Mouse (Mus musculus) liver, embryonic 14.5 days (tissue): Measurements from ENCODE around the gene Birc7. TPM values are rescaled to one million over a fixed set of nuclear protein-coding genes. Genes with fewer than 3 reads are reported as not detected.

Experiments used
- ATAC-seq: fragments of 200-750 bp; cut with Nextera tagmentation; 2 replicates; pipeline ENCODE4 v1.8.0; 2017; ENCODE audit warnings: moderate number of reproducible peaks, mild to moderate bottlenecking, moderate library complexity; ENCODE audit not compliant: insufficient read depth
- DNase-seq, 3 experiments: peaks; one replicate each; pipeline ENCODE4 v3.0.0-alpha.2; 2012 to 2013; ENCODE audit warnings: low read depth in 3 of 3, low spot score in 3 of 3
- H3K27ac ChIP-seq: fragments of 300-500 bp; sonication (generic); 2 replicates; pipeline ENCODE4 v1.5.1; 2014; ENCODE audit warnings: moderate library complexity, mild to moderate bottlenecking, control low read depth, inconsistent platforms
- H3K27me3 ChIP-seq: fragments of 300-500 bp; sonication (generic); 2 replicates; pipeline ENCODE4 v1.6.1; 2014; ENCODE audit warnings: mild to moderate bottlenecking, low read length, moderate library complexity; ENCODE audit not compliant: control insufficient read depth, insufficient read depth
- H3K36me3 ChIP-seq: fragments of 300-500 bp; sonication (generic); replicated peaks from 2 replicates; pipeline ENCODE4 v1.6.1; 2014; ENCODE audit warnings: low read depth; ENCODE audit not compliant: control insufficient read depth, insufficient read depth
- H3K4me1 ChIP-seq, 2 experiments: fragments of 200-500 bp in 1 of 2; fragments of 300-500 bp in 1 of 2; sonication (generic) in 1 of 2; replicated peaks; 2 replicates each; pipeline ENCODE4 v1.6.1; 2012 to 2014; ENCODE audit warnings: antibody characterized with exemption in 1 of 2, inconsistent platforms in 1 of 2, low read length in 1 of 2; ENCODE audit not compliant: control insufficient read depth in 2 of 2, insufficient read depth in 2 of 2
- H3K4me2 ChIP-seq: fragments of 300-500 bp; sonication (generic); 2 replicates; pipeline ENCODE4 v1.6.1; 2014; ENCODE audit warnings: low read depth, mild to moderate bottlenecking, control low read depth, moderate library complexity
- H3K4me3 ChIP-seq, 2 experiments: fragments of 200-500 bp in 1 of 2; fragments of 300-500 bp in 1 of 2; sonication (generic) in 1 of 2; 2 replicates each; pipeline ENCODE4 v1.5.1; 2012 to 2014; ENCODE audit warnings: low read depth in 2 of 2, low read length in 2 of 2, mild to moderate bottlenecking in 2 of 2, control low read depth in 1 of 2, inconsistent platforms in 1 of 2, moderate library complexity in 1 of 2; ENCODE audit not compliant: insufficient read depth in 1 of 2
- H3K9ac ChIP-seq: fragments of 300-500 bp; sonication (generic); replicated peaks from 2 replicates; pipeline ENCODE4 v1.6.1; 2014; ENCODE audit warnings: mild to moderate bottlenecking, control low read depth, moderate library complexity
- H3K9me3 ChIP-seq: fragments of 300-500 bp; sonication (generic); 2 replicates; pipeline ENCODE4 v1.6.1; 2016; ENCODE audit warnings: low read length, mixed read lengths; ENCODE audit not compliant: control insufficient read depth
- CTCF ChIP-seq: IDR thresholded peaks from 2 replicates; pipeline ENCODE4 v1.5.1; 2016; ENCODE audit warnings: antibody characterized with exemption, low read depth, control low read depth
- EP300 ChIP-seq: IDR thresholded peaks from 2 replicates; pipeline ENCODE4 v1.6.1; 2016; ENCODE audit warnings: antibody characterized with exemption, low read depth
- WGBS: fragments of 180-500 bp; shearing (Covaris S2); extraction: QIAGEN DNeasy Blood & Tissue Kit; methylation state at CpG from one replicate; pipeline ENCODE4 v1.1.7; 2014; ENCODE audit not compliant: insufficient replicate concordance; 5-methylcytosine and 5-hydroxymethylcytosine counted together
- microRNA-seq: library from miRNA; unstranded; fragments of <30 nt; microRNA quantifications from one replicate; pipeline ENCODE4, GENCODE M21; 2016
- polyA plus RNA-seq, 2 experiments: library from polyadenylated mRNA; depleted of rRNA in 1 of 2; stranded (reverse) in 1 of 2; unstranded in 1 of 2; fragments of >200 nt; fragmentation: Nextera tagmentation in 1 of 2; extraction: Ambion mirVana in 1 of 2; gene quantifications; 2 replicates each; pipeline versions ENCODE4 v1.2.1 to v1.2.3; 2012 to 2014

The Birc7 gene
- polyA plus RNA-seq, 2 experiments = not detected

DNA sequence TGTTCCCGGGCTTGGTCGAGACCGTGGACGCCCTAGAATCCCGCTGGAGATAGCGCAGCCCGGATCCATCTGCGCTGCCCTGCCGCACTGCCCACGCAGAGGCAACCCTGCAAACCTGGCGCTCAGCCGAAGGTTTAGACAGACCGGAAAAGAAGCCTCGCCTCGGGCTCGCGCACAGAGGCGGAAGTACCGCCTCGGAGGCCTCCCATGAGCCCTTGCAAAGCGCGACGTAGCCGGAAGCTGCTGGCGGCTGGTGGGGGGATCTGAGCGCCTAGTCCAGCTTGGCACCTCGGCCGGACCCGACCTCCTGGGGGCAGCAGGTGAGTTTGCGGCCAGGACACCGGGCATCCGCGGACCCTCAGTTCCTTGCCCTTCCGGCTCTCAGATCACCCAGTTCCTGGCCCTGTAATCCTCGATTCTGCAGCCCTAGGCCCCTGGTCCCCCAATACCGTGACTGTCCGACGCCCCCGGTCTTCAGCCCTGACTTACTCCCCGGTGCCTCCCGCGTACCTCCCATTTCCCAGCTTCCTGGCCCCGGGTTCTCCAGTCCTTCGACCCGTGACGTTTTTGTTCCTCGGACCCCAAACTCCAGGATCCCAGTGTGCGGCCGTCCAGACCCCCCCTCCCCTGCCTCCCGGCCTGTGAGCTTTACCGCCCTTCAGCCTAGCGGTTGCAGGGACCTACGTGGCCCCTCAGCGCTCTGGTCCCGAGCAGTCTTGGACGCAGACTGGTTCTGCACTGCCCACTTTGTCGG is 38.4 kb downstream of the Birc7 start, which contains the start of gene Arfgap1:
Gene Arfgap1, plus strand, starts transcription at position 216 of the 754 bp plus-strand sequence.
- Histone ChIP-seq H3K4me3 (peak within 1 kb of the TSS; percentile 90 to 92), H3K27me3 (no peaks in the 10 kb centered on the region), H3K27ac (peak within 1 kb of the TSS; percentile 77), H3K36me3 (peaks cover 11% of the 10 kb centered on the region), H3K9ac (peak within 1 kb of the TSS; percentile 93), H3K4me1 (peaks cover 11 to 15% of the 10 kb centered on the region in 2 experiments), H3K4me2 (peak within 1 kb of the TSS; percentile 93), H3K9me3 (no peaks in the 10 kb centered on the region)
- under 1% methylated on average over 56 of the region's 57 CpGs for WGBS
- TF ChIP-seq CTCF (peak; percentile 11; the same call in 1 of the 2 replicates), EP300 (no peak)
- DNase-seq (peak; percentile 75 to 77 (median 76)), ATAC-seq (peak; percentile 90)

DNA sequence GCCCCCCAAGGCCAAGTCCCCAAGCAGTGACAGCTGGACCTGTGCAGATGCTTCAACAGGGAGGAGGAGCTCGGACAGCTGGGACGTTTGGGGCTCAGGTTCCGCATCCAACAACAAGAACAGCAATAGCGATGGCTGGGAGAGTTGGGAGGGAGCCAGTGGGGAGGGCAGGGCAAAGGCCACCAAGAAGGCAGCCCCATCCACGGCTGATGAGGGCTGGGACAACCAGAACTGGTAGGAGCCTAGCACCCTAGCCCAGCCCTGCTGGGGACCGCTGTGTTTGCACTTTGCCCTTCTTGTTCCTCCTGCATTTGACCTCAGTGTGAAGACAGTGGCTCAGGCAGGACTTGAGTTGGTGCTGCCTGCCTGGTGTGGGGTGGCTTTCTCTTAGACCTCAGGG is 52.3 kb downstream of the Birc7 start:
- H3K27me3 ChIP-seq = no peaks in the 10 kb centered on the region
- no peak overlapping the region for H3K4me2 ChIP-seq
- H3K4me3 ChIP-seq = no peak overlapping the region

More for the DNA sequence above, 52.3 kb downstream of the Birc7 start:
- H3K9ac ChIP-seq = no peak overlapping the region
- WGBS = 77% methylated on average over 6 of the region's 6 CpGs
- H3K27ac ChIP-seq = no peak overlapping the region
- peaks cover 34% of the 10 kb centered on the region for H3K36me3 ChIP-seq
- no peak for DNase-seq
- no peaks in the 10 kb centered on the region for H3K9me3 ChIP-seq
- ATAC-seq = no peak
- no peaks in the 10 kb centered on the region for H3K4me1 ChIP-seq
- TF ChIP-seq EP300 = no peak
- TF ChIP-seq CTCF = no peak

Small RNAs within 50 kb of the gene (microRNA-seq; reads per million reads assigned to microRNA genes)
- not detected for gene Mir124a-3

Other genes starting within 250 kb of the Birc7 start
- gene Dido1, start 219.0 kb upstream of the Birc7 start, polyA plus RNA-seq (2012; rRNA removed) = 9.1 and 12.2 TPM in 2 replicates
- gene Dido1, start 219.0 kb upstream of the Birc7 start, polyA plus RNA-seq (2014; fragmentation: Nextera tagmentation; extraction: Ambion mirVana) = 10.4 and 12.2 TPM in 2 replicates
- 62.6 and 87.4 TPM in 2 replicates for gene Gid8, start 218.9 kb upstream of the Birc7 start, polyA plus RNA-seq (2012; rRNA removed)
- 121 and 127 TPM in 2 replicates for gene Gid8, start 218.9 kb upstream of the Birc7 start, polyA plus RNA-seq (2014; fragmentation: Nextera tagmentation; extraction: Ambion mirVana)
- 7.7 and 10.5 TPM in 2 replicates for gene Slc17a9, start 203.8 kb upstream of the Birc7 start, polyA plus RNA-seq (2012; rRNA removed)
- 5.6 and 6.8 TPM in 2 replicates for gene Slc17a9, start 203.8 kb upstream of the Birc7 start, polyA plus RNA-seq (2014; fragmentation: Nextera tagmentation; extraction: Ambion mirVana)
- not detected in 2 replicates for gene Bhlhe23, start 152.1 kb upstream of the Birc7 start, polyA plus RNA-seq (2012; rRNA removed)
- not detected in 2 replicates for gene Bhlhe23, start 152.1 kb upstream of the Birc7 start, polyA plus RNA-seq (2014; fragmentation: Nextera tagmentation; extraction: Ambion mirVana)
- gene Ythdf1, start 8.1 kb upstream of the Birc7 start, polyA plus RNA-seq (2012; rRNA removed) = 13.3 and 18.5 TPM in 2 replicates
- 22.7 and 23.2 TPM in 2 replicates for gene Ythdf1, start 8.1 kb upstream of the Birc7 start, polyA plus RNA-seq (2014; fragmentation: Nextera tagmentation; extraction: Ambion mirVana)
- 1.0 and 1.1 TPM in 2 replicates for gene Nkain4, start 25.7 kb downstream of the Birc7 start, polyA plus RNA-seq (2012; rRNA removed)
- 1.3 and 1.5 TPM in 2 replicates for gene Nkain4, start 25.7 kb downstream of the Birc7 start, polyA plus RNA-seq (2014; fragmentation: Nextera tagmentation; extraction: Ambion mirVana)
- gene Arfgap1, start 38.2 kb downstream of the Birc7 start, polyA plus RNA-seq (2012; rRNA removed) = 14.4 and 20.6 TPM in 2 replicates
- gene Arfgap1, start 38.2 kb downstream of the Birc7 start, polyA plus RNA-seq (2014; fragmentation: Nextera tagmentation; extraction: Ambion mirVana) = 16.6 and 18.8 TPM in 2 replicates
- gene Col20a1, start 57.5 kb downstream of the Birc7 start, polyA plus RNA-seq (2012; rRNA removed) = 0.11 and 0.20 TPM in 2 replicates
- gene Col20a1, start 57.5 kb downstream of the Birc7 start, polyA plus RNA-seq (2014; fragmentation: Nextera tagmentation; extraction: Ambion mirVana) = 0.04 TPM in 1 of 2 replicates, not detected in the other
- 0.71 and 0.98 TPM in 2 replicates for gene Chrna4, start 114.5 kb downstream of the Birc7 start, polyA plus RNA-seq (2012; rRNA removed)
- 0.50 and 1.1 TPM in 2 replicates for gene Chrna4, start 114.5 kb downstream of the Birc7 start, polyA plus RNA-seq (2014; fragmentation: Nextera tagmentation; extraction: Ambion mirVana)
- 0.06 and 0.16 TPM in 2 replicates for gene Kcnq2, start 206.3 kb downstream of the Birc7 start, polyA plus RNA-seq (2012; rRNA removed)
- gene Kcnq2, start 206.3 kb downstream of the Birc7 start, polyA plus RNA-seq (2014; fragmentation: Nextera tagmentation; extraction: Ambion mirVana) = 0.06 and 0.08 TPM in 2 replicates
- gene Eef1a2, start 228.0 kb downstream of the Birc7 start, polyA plus RNA-seq (2012; rRNA removed) = 0.06 TPM in 1 of 2 replicates, not detected in the other
- gene Eef1a2, start 228.0 kb downstream of the Birc7 start, polyA plus RNA-seq (2014; fragmentation: Nextera tagmentation; extraction: Ambion mirVana) = not detected in 2 replicates